19 mouse cellular contexts compared by ENCODE assay signal in genomic region chr13:38515431-38515830, GRCm38 (mm10). TPM values are rescaled to one million over a fixed set of nuclear protein-coding genes. Genes with fewer than 3 reads are reported as not detected.
DNase-seq lines count a peak whose midpoint lies in the region; ATAC-seq and TF ChIP-seq lines count a peak whose summit lies in the region.
"Had no signal": no experiment of that assay in that cellular context is flagged by ENCODE, and none has a peak within 500 bp of the region (broad histone marks: within the 10 kb centered on the region; RNA-seq: fewer than 3 reads in every experiment).

No protein-coding gene starts in this region.

- no peak overlapping the region for H3K9ac ChIP-seq in heart, embryonic 12.5 days
- H3K9ac ChIP-seq: forebrain, postnatal 0 days; hindbrain, embryonic 15.5 days; limb, embryonic 15.5 days had no signal

- no peak overlapping the region for H3K4me2 ChIP-seq in heart, embryonic 12.5 days
- H3K4me2 ChIP-seq: hindbrain, embryonic 15.5 days; limb, embryonic 15.5 days had no signal

- TF ChIP-seq POLR2A in lung, adult 2 months (IDR thresholded peaks at IDR 0.05; ENCODE audit: borderline replicate concordance, extremely low read depth, low read depth, low read length): no peak

- no peak overlapping the region for H3K4me3 ChIP-seq in lung, adult 2 months (replicated peaks; ENCODE audit: extremely low read depth, low read depth, low read length)
- H3K4me3 ChIP-seq in heart, embryonic 12.5 days: no peak overlapping the region
- H3K4me3 ChIP-seq: embryonic facial prominence, embryonic 10.5 days; erythroblast, embryonic 14.5 days; hindbrain, embryonic 15.5 days; limb, embryonic 15.5 days had no signal

- no peaks in the 10 kb centered on the region for H3K9me3 ChIP-seq in heart, embryonic 12.5 days (replicated peaks)
- H3K9me3 ChIP-seq: embryonic facial prominence, embryonic 10.5 days; hindbrain, embryonic 15.5 days; limb, embryonic 15.5 days had no signal

- TF ChIP-seq CTCF in lung, adult 2 months (IDR thresholded peaks at IDR 0.05; ENCODE audit: insufficient read depth, low read length): no peak

- H3K27me3 ChIP-seq in heart, embryonic 12.5 days (replicated peaks): no peaks in the 10 kb centered on the region
- H3K27me3 ChIP-seq: hindbrain, embryonic 15.5 days; limb, embryonic 15.5 days had no signal

- peaks cover 20% of the 10 kb centered on the region for H3K4me1 ChIP-seq in lung, adult 2 months (ENCODE audit: control insufficient read depth, insufficient read depth, low read length)
- H3K4me1 ChIP-seq in heart, embryonic 12.5 days (replicated peaks): 0 out of 2 replicates have a peak, but pooled peaks cover 5% of the 10 kb centered on the region
- H3K4me1 ChIP-seq: embryonic facial prominence, embryonic 10.5 days; hindbrain, embryonic 15.5 days; limb, embryonic 15.5 days had no signal

- no peak overlapping the region for H3K27ac ChIP-seq in heart, embryonic 12.5 days (ENCODE audit: poor library complexity, severe bottlenecking)
- H3K27ac ChIP-seq: embryonic facial prominence, embryonic 10.5 days; hindbrain, embryonic 15.5 days; limb, embryonic 15.5 days had no signal

- peaks cover 92% of the 10 kb centered on the region for H3K36me3 ChIP-seq in heart, embryonic 12.5 days

- ATAC-seq in heart, embryonic 12.5 days (ENCODE audit: insufficient number of reproducible peaks, low FRiP score): no peak
- ATAC-seq: forebrain, postnatal 0 days had no signal

- 59% methylated on average over 2 of the region's 2 CpGs for WGBS in lung, adult 2 months
- 91% methylated on average over 2 of the region's 2 CpGs for WGBS in heart, embryonic 12.5 days

- DNase-seq in lung, postnatal 25 days (ENCODE audit: low spot score): peak; percentile 39
- DNase-seq in lung, adult 2 months: no peak
- DNase-seq in kidney, adult 18-20 months: peak; percentile 55
- DNase-seq in kidney, postnatal 10 days: peak; percentile 50
- no peak for DNase-seq in thymus, postnatal 25 days
- DNase-seq in retina, embryonic 14.5 days (ENCODE audit: low spot score): no peak
- DNase-seq: cerebellum, adult 11 months; cerebellum, postnatal 25 days; forebrain, postnatal 0 days; gastrocnemius, postnatal 14 days; heart, postnatal 10 days; layer of hippocampus, adult 9-11 months; midbrain, embryonic 14.5 days; right cerebral cortex, postnatal 14 days had no signal

RNA-seq across cellular contexts. Expression of gene Txndc5, which starts 13.2 kb away (rescaled TPM):
- polyA plus RNA-seq in lung, adult 2 months (2012; rRNA removed): 134 and 151 TPM in 2 replicates
- polyA plus RNA-seq in heart, embryonic 12.5 days (2016; fragmentation: Nextera tagmentation; extraction: Ambion mirVana): 254 and 258 TPM in 2 replicates

Comparison
In these comparisons a context has a peak if more than half of its experiments do, and no peak if none do; other contexts are left out.
1. DNase-seq: peak in lung, postnatal 25 days (single experiment), kidney, adult 18-20 months (single experiment) and kidney, postnatal 10 days (single experiment); none in lung, adult 2 months (single experiment), thymus, postnatal 25 days (single experiment) and retina, embryonic 14.5 days (single experiment).